Mouse (Mus musculus): Measurements from ENCODE around the gene Gm49510.

Gene Gm49510

GRCm38 (mm10) chr15:78899409-78899739 is at the start of gene Gm49510:
TSS of gene Gm49510 (plus strand) at chr15:78899667.
- DNase-seq (ENCODE audit: low read depth), result no peak

DNA sequence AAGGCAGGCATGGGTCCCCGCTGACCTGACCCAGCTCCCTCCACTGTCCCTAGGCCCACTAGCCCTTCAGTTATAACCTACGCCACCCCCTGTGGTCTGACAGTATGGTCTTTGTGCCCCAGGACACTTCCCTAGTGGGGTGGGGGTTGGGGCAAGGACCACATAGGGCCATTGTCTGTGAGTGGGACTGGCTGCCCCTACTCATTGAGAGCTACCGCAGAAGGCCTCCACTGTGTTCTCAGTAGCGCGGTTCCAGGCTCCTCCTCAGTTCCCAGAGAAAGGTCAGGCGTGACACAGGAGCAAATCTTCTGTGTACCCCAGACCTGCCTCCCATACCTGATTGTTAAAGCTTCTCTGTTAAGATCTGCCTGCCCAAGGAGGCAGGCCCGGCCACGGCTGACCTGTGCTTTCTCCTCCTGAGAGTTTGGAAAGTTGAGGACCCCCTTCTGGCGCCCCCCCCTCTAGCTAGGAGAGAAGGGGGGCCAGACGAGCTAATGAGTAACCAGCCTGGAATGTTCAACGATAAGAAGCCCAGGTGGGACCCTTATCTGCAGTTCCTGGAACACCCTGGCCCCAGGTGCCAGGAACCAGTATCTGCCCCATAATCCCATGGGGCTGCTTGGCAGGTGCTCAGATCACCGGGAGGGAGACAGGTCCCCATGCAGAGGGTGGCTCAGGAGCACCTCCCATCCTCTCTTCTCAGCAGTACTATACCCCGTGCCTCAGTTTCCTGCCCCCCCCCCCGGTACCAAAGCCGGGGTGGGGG is 49.2 kb upstream of the Gm49510 start:
- no peak for DNase-seq (ENCODE audit: low read depth)

DNA sequence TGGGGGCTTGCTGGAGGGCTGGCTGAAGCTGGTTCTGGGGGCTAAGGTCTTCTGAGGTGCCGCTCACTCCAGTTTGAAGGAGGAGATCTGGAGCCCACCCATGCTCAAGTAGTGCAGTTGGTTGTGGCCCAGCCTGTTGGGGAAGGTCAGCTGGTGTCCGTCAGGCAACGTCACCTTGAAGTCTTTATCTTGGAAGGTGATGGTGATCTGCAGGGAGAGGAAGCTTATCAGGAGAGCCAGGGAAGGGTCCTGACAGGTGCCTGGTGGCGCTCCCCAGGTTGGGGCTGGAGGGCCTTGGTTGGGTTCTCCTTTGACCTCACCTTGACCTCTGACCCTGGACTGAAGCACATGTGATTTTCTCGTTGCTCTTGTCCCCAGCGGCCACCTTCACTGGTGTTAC is 48.5 kb upstream of the Gm49510 start:
- DNase-seq (ENCODE audit: low read depth), result no peak

DNA sequence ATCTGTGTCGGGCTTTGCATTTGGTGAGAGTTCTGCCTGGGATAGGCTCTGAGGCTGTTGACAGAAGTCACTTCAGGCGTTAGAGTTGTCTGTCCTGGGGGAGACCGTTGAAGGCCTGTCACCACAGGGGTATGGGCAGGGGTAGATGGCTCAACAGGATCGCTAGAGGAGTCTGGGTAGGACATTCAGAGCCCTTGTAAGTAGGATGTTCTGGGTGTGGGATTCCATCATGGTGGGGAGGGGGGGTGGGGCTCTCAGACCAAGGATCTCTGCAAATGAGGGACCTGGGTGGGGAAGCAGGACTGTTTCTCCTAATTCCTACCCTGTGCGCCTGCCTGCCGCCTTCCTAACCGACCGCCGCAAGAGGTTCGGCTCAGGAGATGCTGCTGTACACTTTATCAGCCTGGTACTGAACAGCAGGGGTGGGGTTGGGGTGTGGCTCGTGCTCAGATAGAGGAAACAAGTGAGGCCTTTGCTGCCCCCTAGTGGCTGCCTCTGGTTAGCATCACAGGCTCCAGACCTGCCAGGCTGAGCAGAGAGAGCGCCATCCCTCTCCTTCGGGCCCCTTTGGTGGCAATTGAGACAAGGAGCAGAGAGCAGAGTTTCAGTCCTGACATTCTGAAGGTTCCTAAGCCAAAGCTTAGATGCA is 47.8 kb upstream of the Gm49510 start:
- DNase-seq (ENCODE audit: low read depth), result peak; percentile 93

DNA sequence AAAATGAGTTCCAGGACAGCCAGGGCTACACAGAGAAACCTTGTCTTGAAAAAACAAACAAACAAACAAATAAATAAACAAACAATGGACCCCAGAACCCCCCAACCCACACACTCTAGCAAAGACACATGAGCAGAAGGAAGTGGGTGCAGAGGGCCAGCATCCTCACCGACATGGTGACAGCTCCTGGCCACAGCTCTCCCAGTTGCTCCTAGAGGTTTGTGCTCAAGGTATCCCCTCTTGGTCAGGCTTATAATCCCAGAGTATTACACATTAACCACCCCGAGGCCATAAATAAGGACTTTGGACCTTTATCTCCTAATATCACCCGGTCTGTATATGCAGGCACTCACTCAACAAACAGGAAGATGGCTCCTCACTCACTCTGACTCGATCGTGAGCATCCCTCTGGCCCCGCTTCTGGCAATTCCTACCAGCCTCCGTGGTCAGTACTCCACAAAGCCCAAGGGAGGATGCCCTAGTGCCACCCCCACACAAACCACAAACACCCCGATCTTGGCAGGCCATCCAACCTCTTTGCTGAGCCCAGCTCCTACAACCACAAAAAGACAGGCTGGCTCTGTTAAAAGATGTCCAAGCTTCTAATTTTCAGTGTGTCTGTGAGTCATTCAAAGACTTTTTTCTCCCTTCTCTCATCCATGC is 44.0 kb upstream of the Gm49510 start, which contains the start of gene Lgals2:
Gene Lgals2, minus strand, starts transcription at position 227 of the 663 bp plus-strand sequence.
- no peak for DNase-seq (ENCODE audit: low read depth)

GRCm38 (mm10) chr15:78857009-78857408 is 42.5 kb upstream of the Gm49510 start:
- no peak for DNase-seq (ENCODE audit: low read depth)

- no peak for DNase-seq (ENCODE audit: low read depth)
Observed at GRCm38 (mm10) chr15:78859311-78859710, 40.2 kb upstream of the Gm49510 start.

DNA sequence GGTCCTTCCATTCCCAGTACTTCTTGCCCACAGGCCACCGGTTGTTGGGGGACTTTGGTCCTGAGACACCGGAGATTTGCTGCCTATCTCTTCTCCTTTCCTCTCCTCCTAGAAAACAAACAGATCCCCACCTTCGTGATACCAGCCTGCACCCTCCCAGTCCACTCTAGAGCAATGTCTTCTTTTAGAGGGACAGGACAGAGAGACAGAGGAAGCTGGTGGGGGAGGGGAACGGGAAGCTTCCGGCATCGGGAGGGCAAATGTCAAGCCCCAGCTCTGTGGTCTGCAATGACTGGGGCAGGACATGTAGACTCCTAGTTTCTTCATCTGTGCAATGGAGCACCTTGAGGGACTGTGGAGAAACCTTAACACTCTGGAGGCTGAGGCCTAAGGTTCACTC is 39.8 kb upstream of the Gm49510 start:
- DNase-seq (ENCODE audit: low read depth), result no peak

DNA sequence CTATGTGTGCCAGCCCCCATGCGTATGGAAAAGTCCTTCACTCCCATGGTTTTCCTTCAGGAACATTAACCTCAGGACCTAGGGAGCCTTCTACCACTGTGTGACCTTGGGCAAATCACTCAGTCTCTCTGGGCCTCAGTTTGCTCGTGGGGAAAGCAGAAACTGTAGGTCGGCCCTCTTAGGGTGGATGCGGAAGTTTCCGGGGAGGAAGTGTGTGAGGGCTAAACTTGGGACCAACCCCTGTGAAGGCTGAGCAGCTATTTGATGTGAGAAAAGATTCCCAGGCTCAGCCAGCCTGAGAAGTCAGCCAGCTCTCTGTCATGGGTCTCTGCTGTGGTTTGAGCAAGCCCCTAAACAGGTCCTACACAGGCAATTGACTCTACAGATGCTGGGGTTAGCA is 37.2 kb upstream of the Gm49510 start:
- DNase-seq (ENCODE audit: low read depth), result no peak

DNA sequence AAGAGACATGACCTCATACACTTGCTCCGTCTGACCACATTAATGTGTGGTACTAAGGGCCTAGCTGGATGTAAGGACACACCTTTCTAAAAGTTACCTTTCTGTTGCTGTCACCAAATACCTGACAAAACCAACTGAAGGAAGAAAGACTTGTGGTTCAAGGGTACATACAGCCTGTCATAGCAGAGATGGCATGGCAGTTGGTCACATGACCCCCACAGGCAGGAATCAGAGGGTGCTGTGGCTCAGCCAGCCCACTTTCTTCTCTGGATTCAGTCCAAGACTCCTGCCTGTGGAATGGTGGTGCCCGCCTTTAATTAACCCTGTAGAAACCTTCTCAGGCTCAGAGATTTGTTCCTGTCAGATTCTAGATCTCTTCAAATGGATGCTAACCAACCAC is 36.3 kb upstream of the Gm49510 start:
- no peak for DNase-seq (ENCODE audit: low read depth)

GRCm38 (mm10) chr15:78863852-78864253 is 35.6 kb upstream of the Gm49510 start:
- DNase-seq (ENCODE audit: low read depth), result no peak

DNA sequence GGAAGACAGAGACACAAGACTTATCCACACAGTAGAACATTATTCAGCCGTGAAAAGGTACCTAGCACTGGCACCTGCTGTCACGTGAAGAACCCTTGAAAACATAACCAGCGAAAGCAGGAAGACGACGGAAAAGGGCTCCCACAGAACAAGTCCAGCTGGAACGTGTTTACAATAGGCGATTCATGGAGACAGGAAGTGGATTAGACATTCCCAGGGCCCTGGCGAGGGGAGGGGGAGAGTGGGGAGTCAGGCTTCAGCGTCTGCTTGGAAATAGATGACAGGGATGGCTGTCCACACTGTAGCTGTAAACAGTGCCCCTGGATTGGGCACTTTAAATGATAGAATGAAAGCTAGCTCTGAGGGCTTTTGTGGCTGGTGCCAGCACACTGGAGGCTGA is 31.1 kb upstream of the Gm49510 start:
- DNase-seq (ENCODE audit: low read depth), result no peak

- DNase-seq (ENCODE audit: low read depth), result no peak
Observed at GRCm38 (mm10) chr15:78868826-78869233, 30.6 kb upstream of the Gm49510 start.

- DNase-seq (ENCODE audit: low read depth), result peak; percentile 53
Observed at GRCm38 (mm10) chr15:78869775-78870174, 29.7 kb upstream of the Gm49510 start.

- DNase-seq (ENCODE audit: low read depth), result no peak
Observed at GRCm38 (mm10) chr15:78872021-78872608, 27.4 kb upstream of the Gm49510 start.

DNA sequence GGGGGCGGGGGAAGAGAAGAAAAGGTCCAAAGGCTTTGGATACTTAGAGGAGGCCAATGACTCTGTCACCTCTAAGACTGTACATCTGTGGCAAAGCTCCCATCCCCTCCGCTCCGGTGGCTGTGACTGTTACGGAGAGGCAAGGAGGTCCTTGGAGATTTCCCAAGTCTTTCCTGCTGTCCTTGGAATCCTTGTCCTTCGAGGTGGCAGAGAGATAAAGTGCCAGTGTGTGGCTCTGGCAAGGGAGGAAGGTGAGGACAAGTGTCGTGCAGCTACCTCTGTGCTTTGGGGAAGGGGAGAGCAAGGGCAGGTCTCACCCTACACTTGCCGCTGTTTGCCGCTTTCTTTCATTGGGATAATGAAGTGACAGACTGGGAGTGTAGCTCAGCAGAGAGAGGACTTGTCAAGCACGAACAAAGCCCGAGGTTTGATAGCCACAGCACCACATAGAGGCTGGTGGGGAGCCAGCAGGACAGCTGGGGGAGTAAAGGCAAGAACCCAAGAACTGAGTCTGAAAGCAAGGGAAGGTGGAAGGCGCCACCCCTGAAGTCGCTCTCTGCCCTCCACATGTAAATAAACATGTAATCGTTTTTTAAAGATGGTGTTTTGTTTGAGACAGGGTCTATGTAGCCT is 25.5 kb upstream of the Gm49510 start:
- DNase-seq (ENCODE audit: low read depth), result no peak

GRCm38 (mm10) chr15:78874989-78875388 is 24.5 kb upstream of the Gm49510 start:
- no peak for DNase-seq (ENCODE audit: low read depth)

DNA sequence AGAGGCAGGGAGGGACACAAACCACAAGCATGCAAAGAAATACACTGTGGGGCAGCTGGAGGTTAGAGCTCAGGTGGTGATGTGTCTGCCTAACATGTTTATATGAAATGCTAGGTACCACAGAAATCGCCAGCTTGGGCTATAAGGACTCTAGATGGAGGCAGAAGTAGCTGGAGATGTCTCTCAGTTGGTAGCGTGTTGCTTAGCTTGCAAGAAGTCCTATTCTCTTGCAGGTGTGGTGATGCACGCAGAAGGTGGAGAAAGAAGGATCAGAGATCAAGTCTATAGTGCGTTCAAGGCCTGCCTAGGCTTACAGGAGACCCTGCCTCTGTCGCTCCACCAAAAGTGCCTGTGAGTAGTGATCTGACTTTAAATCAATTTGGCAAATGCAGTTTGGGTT is 23.9 kb upstream of the Gm49510 start:
- no peak for DNase-seq (ENCODE audit: low read depth)

DNA sequence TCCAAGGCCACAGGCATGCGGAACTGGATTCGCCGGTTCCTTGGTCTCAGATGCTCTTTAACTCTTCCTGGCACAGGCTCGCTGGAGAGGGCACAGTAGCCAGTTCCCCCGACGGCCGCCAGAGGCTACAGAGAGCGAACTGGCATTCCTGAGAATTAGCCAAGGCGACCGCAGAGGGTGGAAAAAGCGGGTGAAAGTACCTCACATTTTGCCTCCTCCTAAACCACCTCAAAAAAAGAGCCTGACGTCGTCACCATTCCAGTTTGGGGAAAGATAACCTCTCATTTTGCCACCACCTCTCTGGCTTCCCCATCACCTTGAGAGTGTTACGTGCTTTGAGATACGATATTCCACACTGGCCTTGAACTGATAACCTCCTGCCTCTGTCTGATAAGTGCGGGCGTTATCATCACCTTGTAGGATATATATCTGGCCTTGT is 23.2 kb upstream of the Gm49510 start:
- no peak for DNase-seq (ENCODE audit: low read depth)

- DNase-seq (ENCODE audit: low read depth), result peak; percentile 95
Observed at GRCm38 (mm10) chr15:78876991-78877809, 22.3 kb upstream of the Gm49510 start, which contains the start of gene Gga1. TSS of gene Gga1 (plus strand) at chr15:78877190.

DNA sequence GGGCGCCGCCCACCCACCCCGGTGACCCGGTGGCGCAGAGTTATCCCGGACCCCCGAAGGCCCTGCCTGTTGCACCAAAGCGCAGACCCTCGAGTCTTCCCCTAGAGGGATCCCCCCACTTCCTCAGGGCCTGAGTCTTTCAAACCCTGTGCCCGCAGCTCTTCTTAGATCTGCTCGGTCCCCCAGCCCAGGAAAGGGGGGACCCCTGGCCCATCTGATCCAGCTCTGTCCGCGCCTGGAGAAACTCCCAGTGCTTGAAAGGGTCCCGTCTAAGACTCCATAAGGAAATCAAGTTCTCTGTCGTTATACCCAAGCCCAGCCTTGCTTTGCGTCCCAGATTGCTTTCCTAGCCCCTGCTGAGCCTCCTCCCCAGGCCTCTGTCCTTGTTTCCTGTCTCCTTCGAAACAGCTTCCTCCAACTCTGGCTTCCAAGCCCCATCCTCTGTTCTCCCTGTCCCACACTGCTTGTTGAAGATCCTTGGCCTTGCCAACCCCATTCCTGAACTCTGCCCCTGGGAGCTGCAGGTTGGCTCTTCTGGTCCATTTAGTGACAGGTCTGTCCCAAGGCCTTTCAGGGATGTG is 21.6 kb upstream of the Gm49510 start:
- DNase-seq (ENCODE audit: low read depth), result no peak

Data from c-Kit-positive CD71-negative TER-119-negative erythroid progenitor cells, embryonic 14.5 days (primary cell).